Mouse (Mus musculus) heart, embryonic 11.5 days (tissue): Measurements from ENCODE around the gene Cd3d. TPM values are rescaled to one million over a fixed set of nuclear protein-coding genes. Genes with fewer than 3 reads are reported as not detected.

ENCODE experiments used
- ATAC-seq: fragments of 200-750 bp; cut with Nextera tagmentation; replicated peaks from 2 replicates; pipeline ENCODE4 v1.8.0; 2017; ENCODE audit warnings: moderate library complexity; ENCODE audit not compliant: insufficient number of reproducible peaks, low FRiP score, low TSS enrichment
- H3K27ac ChIP-seq: fragments of 300-500 bp; sonication (generic); 2 replicates; pipeline ENCODE4 v1.5.1; 2014; ENCODE audit warnings: mild to moderate bottlenecking, low read depth, low read length
- H3K27me3 ChIP-seq: fragments of 300-500 bp; sonication (generic); 2 replicates; pipeline ENCODE4 v1.6.1; 2014; ENCODE audit warnings: mild to moderate bottlenecking, low read length, mixed read lengths; ENCODE audit not compliant: control insufficient read depth, insufficient read depth
- H3K36me3 ChIP-seq: fragments of 300-500 bp; sonication (generic); 2 replicates; pipeline ENCODE4 v1.6.1; 2014; ENCODE audit warnings: mild to moderate bottlenecking, low read length, moderate library complexity, mixed read lengths; ENCODE audit not compliant: control insufficient read depth, insufficient read depth
- H3K4me1 ChIP-seq: fragments of 300-500 bp; sonication (generic); 2 replicates; pipeline ENCODE4 v1.6.1; 2014; ENCODE audit warnings: low read length; ENCODE audit not compliant: control insufficient read depth, insufficient read depth
- H3K4me2 ChIP-seq: fragments of 300-500 bp; sonication (generic); 2 replicates; pipeline ENCODE4 v1.6.1; 2014; ENCODE audit warnings: mild to moderate bottlenecking, moderate library complexity
- H3K4me3 ChIP-seq: fragments of 300-500 bp; sonication (generic); 2 replicates; pipeline ENCODE4 v1.5.1; 2014; ENCODE audit warnings: low read depth, low read length
- H3K9ac ChIP-seq: fragments of 300-500 bp; sonication (generic); 2 replicates; pipeline ENCODE4 v1.6.1; 2014; ENCODE audit warnings: mild to moderate bottlenecking, low read depth, low read length, moderate library complexity
- H3K9me3 ChIP-seq: fragments of 300-500 bp; sonication (generic); replicated peaks from 2 replicates; pipeline ENCODE4 v1.6.1; 2016; ENCODE audit warnings: low read length; ENCODE audit not compliant: control insufficient read depth
- WGBS: fragments of 180-500 bp; shearing (Covaris S2); extraction: QIAGEN DNeasy Blood & Tissue Kit; methylation state at CpG from one replicate; pipeline ENCODE4 v1.1.7; 2014; ENCODE audit not compliant: insufficient replicate concordance; 5-methylcytosine and 5-hydroxymethylcytosine counted together
- polyA plus RNA-seq: library from polyadenylated mRNA; unstranded; fragments of >200 nt; fragmentation: Nextera tagmentation; extraction: Ambion mirVana; gene quantifications from 2 replicates; pipeline ENCODE4 v1.2.1, GENCODE M21; 2014

Cd3d gene
- polyA plus RNA-seq, 1 experiment from 2014 or later: not detected

- H3K27me3 ChIP-seq: peaks cover 19% of the 10 kb centered on the region
These were observed 50.7 kb downstream of the Cd3d start for GRCm38 (mm10) chr9:45032261-45032660.

GRCm38 (mm10) chr9:45034526-45034925 lies 52.9 kb downstream of the Cd3d start:
- no peak overlapping the region for H3K4me2 ChIP-seq
- 70% methylated on average over 3 of the region's 3 CpGs for WGBS
- no peaks in the 10 kb centered on the region for H3K9me3 ChIP-seq
- no peaks in the 10 kb centered on the region for H3K36me3 ChIP-seq
- H3K27me3 ChIP-seq: peaks cover 14% of the 10 kb centered on the region
- H3K4me1 ChIP-seq: no peaks in the 10 kb centered on the region
- no peak overlapping the region for H3K9ac ChIP-seq
- H3K4me3 ChIP-seq: no peak overlapping the region
- no peak overlapping the region for H3K27ac ChIP-seq
- no peak for ATAC-seq

More at GRCm38 (mm10) chr9:45032261-45032660, 50.7 kb downstream of the Cd3d start:
- WGBS: 55% methylated on average over 2 of the region's 2 CpGs
- no peak for ATAC-seq
- Histone ChIP-seq H3K9ac (no peak overlapping the region), H3K4me2 (no peak overlapping the region), H3K4me3 (no peak overlapping the region), H3K9me3 (no peaks in the 10 kb centered on the region), H3K36me3 (no peaks in the 10 kb centered on the region), H3K27ac (no peak overlapping the region), H3K4me1 (no peaks in the 10 kb centered on the region)

Other genes starting within 250 kb of the Cd3d start
- gene Phldb1, start 246.6 kb upstream of the Cd3d start, polyA plus RNA-seq: 23.6 and 24.2 TPM in 2 replicates
- 139 and 168 TPM in 2 replicates for gene Arcn1, start 213.9 kb upstream of the Cd3d start, polyA plus RNA-seq
- gene Ift46, start 213.9 kb upstream of the Cd3d start, polyA plus RNA-seq: 71.4 and 72.5 TPM in 2 replicates
- gene Tmem25, start 182.5 kb upstream of the Cd3d start, polyA plus RNA-seq: 0.80 and 0.90 TPM in 2 replicates
- 0.24 TPM in 1 of 2 replicates, not detected in the other for gene Ttc36, start 178.7 kb upstream of the Cd3d start, polyA plus RNA-seq
- gene Kmt2a, start 100.5 kb upstream of the Cd3d start, polyA plus RNA-seq: 7.3 and 13.9 TPM in 2 replicates
- 943 and 1,030 TPM in 2 replicates for gene Atp5l, start 61.0 kb upstream of the Cd3d start, polyA plus RNA-seq
- 22.7 and 26.5 TPM in 2 replicates for gene Ube4a, start 16.2 kb upstream of the Cd3d start, polyA plus RNA-seq
- gene Cd3g, start 1.4 kb upstream of the Cd3d start, polyA plus RNA-seq: not detected in 2 replicates
- not detected in 2 replicates for gene Cd3e, start 27.8 kb downstream of the Cd3d start, polyA plus RNA-seq
- 0.25 and 1.3 TPM in 2 replicates for gene Mpzl2, start 58.0 kb downstream of the Cd3d start, polyA plus RNA-seq
- 1.6 and 1.7 TPM in 2 replicates for gene Mpzl3, start 73.4 kb downstream of the Cd3d start, polyA plus RNA-seq
- gene Jaml, start 97.4 kb downstream of the Cd3d start, polyA plus RNA-seq: 0.31 and 0.36 TPM in 2 replicates
- gene Scn2b, start 136.0 kb downstream of the Cd3d start, polyA plus RNA-seq: 2.3 and 3.2 TPM in 2 replicates
- gene Scn4b, start 156.6 kb downstream of the Cd3d start, polyA plus RNA-seq: 0.10 and 0.46 TPM in 2 replicates
- not detected in 2 replicates for gene BC049352, start 200.2 kb downstream of the Cd3d start, polyA plus RNA-seq
- 0.07 TPM in 1 of 2 replicates, not detected in the other for gene Tmprss4, start 222.3 kb downstream of the Cd3d start, polyA plus RNA-seq